Mouse (Mus musculus): ENCODE data around the gene Gtf2f2. TPM values are rescaled to one million over a fixed set of nuclear protein-coding genes. Genes with fewer than 3 reads are reported as not detected.

Gtf2f2 gene
- polyA plus RNA-seq, 1 experiment from 2014 or later, result 40.3 TPM

DNA sequence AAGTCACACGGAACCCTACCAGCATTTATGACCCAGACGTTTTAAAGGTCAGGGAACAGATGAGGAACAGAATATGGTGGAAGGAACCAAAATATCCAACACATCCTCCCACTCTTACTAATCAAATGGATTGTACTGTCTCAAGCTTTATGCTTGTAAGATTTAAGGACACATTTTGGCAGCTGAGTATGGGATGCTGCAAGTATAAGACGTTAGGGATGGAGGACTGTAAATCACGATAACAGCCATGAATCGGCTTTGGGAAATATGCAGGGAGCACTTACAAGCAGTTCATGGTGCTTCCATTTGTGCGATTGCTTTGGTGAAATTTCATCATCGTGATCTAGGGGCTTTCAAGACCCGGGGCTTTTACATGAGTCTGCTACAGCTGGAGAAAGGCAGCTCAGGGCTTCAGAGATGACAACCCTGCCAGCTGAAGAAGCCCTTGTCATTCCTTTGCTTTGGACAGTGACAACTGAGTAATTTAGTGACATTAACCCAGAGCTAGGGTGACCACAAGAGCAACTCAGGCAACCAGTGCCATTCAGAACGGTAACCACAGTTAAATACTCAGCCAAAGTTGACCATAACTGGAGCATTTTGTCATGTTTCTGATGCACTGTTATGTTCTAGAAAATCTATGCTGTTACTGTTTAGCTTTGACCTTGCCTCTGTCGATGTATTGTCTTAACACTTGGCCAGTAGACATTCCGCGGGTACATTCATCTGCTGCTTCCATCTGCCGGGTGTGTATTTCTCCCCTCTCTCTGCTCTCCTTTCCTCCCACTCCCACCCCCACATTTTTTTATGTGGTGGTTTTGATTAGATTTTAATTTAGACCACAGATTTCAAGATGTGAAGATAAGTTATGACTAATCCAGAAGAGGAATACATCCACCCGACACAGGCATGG lies 32.8 kb upstream of the Gtf2f2 start:
- Histone ChIP-seq H3K27ac (no peak overlapping the region), H3K36me3 (ENCODE audit: insufficient read depth, low read length) (no peaks in the 10 kb centered on the region), H3K4me1 (replicated peaks; ENCODE audit: insufficient read depth, low read length) (peaks cover 3% of the 10 kb centered on the region; the same call in 1 of the 2 replicates), H3K27me3 (ENCODE audit: insufficient read depth, low read length) (no peaks in the 10 kb centered on the region), H3K9me3 (replicated peaks; ENCODE audit: low read length) (no peaks in the 10 kb centered on the region), H3K9ac (ENCODE audit: low read depth, low read length) (no peak overlapping the region), H3K4me2 (ENCODE audit: low read length) (no peak overlapping the region), H3K4me3 (replicated peaks; ENCODE audit: low read depth, low read length) (no peak overlapping the region)
- WGBS, result 41% methylated on average over 14 of the region's 14 CpGs
- ATAC-seq (replicated peaks; ENCODE audit: low FRiP score, low read depth) (no peak), DNase-seq (ENCODE audit: low spot score) (peak; percentile 70)
- no peak for TF ChIP-seq CTCF (IDR thresholded peaks at IDR 0.05; ENCODE audit: low read depth)

DNA sequence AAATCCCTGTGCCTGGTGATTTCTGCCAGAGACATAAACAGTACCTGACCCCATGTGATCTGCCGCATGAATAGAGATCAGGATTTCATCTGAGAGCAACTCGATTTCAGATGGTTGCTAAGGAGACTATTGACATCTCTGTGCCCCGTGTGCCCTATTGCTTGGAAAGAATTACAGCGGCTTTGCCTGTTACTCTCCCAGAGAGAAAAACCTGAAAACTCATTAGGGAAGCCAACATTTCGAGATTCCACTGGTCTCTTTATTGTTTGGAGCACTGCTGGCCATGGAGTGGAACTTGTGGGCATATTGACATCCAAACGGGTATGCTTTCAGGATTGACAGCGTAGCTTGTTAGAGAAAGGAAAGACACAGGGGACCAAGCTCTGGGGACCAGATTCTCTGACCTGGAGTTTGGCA lies 22.6 kb upstream of the Gtf2f2 start:
- Histone ChIP-seq H3K4me2 (ENCODE audit: low read length) (no peak overlapping the region), H3K27ac (no peak overlapping the region), H3K27me3 (ENCODE audit: insufficient read depth, low read length) (no peaks in the 10 kb centered on the region), H3K9me3 (replicated peaks; ENCODE audit: low read length) (no peaks in the 10 kb centered on the region), H3K9ac (ENCODE audit: low read depth, low read length) (no peak overlapping the region), H3K4me3 (replicated peaks; ENCODE audit: low read depth, low read length) (no peak overlapping the region), H3K36me3 (ENCODE audit: insufficient read depth, low read length) (no peaks in the 10 kb centered on the region), H3K4me1 (replicated peaks; ENCODE audit: insufficient read depth, low read length) (no peaks in the 10 kb centered on the region)
- TF ChIP-seq CTCF (IDR thresholded peaks at IDR 0.05; ENCODE audit: low read depth), result no peak
- 30% methylated on average over 7 of the region's 7 CpGs for WGBS
- no peak for DNase-seq (ENCODE audit: low spot score)
- ATAC-seq (replicated peaks; ENCODE audit: low FRiP score, low read depth), result no peak

DNA sequence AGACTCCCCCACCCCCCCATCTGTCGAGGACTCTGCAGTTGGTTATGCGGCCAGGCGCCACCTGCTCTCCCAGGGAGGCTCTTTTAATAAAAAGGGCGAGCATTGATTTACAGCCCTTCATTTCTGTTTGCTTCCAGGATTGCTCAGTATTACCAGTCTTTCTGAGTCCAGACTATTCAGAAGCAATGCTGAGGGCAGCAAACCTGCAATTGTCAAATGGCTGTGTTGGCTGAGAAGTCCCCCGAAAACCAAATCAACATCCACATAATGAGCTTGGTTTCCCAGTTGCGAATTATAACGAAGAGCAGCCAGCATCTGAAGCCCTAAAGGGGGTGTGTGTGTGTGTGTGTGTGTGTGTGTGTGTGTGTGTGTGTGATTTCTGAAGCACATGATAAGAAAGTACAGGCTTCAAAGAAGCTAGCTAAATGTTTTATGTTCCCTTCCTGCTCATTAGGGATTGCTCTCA lies 22.0 kb upstream of the Gtf2f2 start:
- H3K27me3 ChIP-seq (ENCODE audit: insufficient read depth, low read length), result no peaks in the 10 kb centered on the region
- H3K9ac ChIP-seq (ENCODE audit: low read depth, low read length), result no peak overlapping the region
- no peak overlapping the region for H3K27ac ChIP-seq
- no peaks in the 10 kb centered on the region for H3K36me3 ChIP-seq (ENCODE audit: insufficient read depth, low read length)
- TF ChIP-seq CTCF (IDR thresholded peaks at IDR 0.05; ENCODE audit: low read depth), result no peak
- H3K9me3 ChIP-seq (replicated peaks; ENCODE audit: low read length), result no peaks in the 10 kb centered on the region
- no peak overlapping the region for H3K4me2 ChIP-seq (ENCODE audit: low read length)
- ATAC-seq (replicated peaks; ENCODE audit: low FRiP score, low read depth), result no peak
- no peak for DNase-seq (ENCODE audit: low spot score)
- 44% methylated on average over 7 of the region's 7 CpGs for WGBS
- H3K4me1 ChIP-seq (replicated peaks; ENCODE audit: insufficient read depth, low read length), result no peaks in the 10 kb centered on the region
- H3K4me3 ChIP-seq (replicated peaks; ENCODE audit: low read depth, low read length), result no peak overlapping the region

DNA sequence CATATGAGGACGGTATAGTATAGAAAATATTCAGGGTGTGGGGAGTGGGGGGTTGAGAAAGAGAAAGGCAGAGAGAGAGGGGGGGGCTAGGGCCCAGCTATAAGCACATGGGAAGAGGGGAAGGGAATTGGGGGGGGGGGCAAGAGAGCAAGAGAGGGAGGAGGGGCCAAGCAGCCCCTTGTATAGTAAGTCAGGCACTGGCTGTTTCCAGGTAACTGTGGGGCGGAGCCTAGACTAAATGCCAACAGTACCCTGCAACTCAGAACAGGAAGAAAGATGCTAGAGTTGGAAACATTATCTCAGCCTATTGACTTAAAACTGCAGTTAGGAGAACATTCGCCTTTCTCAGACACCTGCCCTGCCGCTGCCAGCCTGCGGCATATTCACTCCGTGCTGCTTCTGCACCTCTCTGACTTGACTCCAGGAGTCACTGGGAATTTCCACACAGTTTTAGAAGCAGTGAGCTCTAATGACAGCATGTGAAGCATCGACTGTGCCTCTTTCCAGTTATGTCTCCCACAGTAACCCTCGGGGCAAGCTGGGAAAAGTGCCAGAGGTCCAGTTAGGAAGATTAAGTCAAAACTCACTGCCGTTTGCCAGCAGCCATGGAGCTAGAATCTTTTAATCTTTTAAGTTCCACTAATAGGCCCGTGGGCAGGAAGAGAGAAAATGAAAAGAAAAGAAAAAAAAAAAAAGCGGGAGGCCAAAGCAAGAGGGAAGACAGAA lies 20.6 kb upstream of the Gtf2f2 start:
- 56% methylated on average over 11 of the region's 11 CpGs for WGBS

DNA sequence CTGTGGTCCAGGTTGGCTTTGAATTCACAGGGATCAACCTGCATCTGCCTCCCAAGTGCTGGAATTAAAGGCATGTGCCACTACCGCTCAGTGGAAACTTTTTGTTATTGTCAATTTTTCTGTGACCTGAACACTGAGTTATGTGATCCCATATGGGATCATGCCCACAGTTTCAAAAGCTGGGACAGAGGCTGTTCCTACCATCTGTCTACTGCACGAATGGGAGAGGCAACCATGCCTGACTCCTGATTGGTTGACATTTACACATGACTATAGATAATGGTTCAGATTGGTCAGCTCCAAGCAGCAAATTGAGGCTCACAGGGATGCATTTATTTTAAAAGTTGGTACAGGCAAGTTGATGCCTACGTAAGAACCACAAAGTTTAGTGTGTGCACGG lies 14.0 kb upstream of the Gtf2f2 start:
- no peak overlapping the region for H3K27ac ChIP-seq
- H3K36me3 ChIP-seq (ENCODE audit: insufficient read depth, low read length), result no peaks in the 10 kb centered on the region
- no peak overlapping the region for H3K9ac ChIP-seq (ENCODE audit: low read depth, low read length)
- H3K9me3 ChIP-seq (replicated peaks; ENCODE audit: low read length), result no peaks in the 10 kb centered on the region
- no peaks in the 10 kb centered on the region for H3K4me1 ChIP-seq (replicated peaks; ENCODE audit: insufficient read depth, low read length)
- H3K27me3 ChIP-seq (ENCODE audit: insufficient read depth, low read length), result no peaks in the 10 kb centered on the region
- H3K4me2 ChIP-seq (ENCODE audit: low read length), result no peak overlapping the region
- WGBS, result 88% methylated on average over 4 of the region's 4 CpGs
- DNase-seq (ENCODE audit: low spot score) (no peak), ATAC-seq (replicated peaks; ENCODE audit: low FRiP score, low read depth) (no peak)
- H3K4me3 ChIP-seq (replicated peaks; ENCODE audit: low read depth, low read length), result no peak overlapping the region
- TF ChIP-seq CTCF (IDR thresholded peaks at IDR 0.05; ENCODE audit: low read depth), result no peak

More for the DNA sequence above, 20.6 kb upstream of the Gtf2f2 start:
- no peak for TF ChIP-seq CTCF (IDR thresholded peaks at IDR 0.05; ENCODE audit: low read depth)
- Histone ChIP-seq H3K4me3 (replicated peaks; ENCODE audit: low read depth, low read length) (no peak overlapping the region), H3K9me3 (replicated peaks; ENCODE audit: low read length) (no peaks in the 10 kb centered on the region), H3K27ac (no peak overlapping the region), H3K36me3 (ENCODE audit: insufficient read depth, low read length) (no peaks in the 10 kb centered on the region), H3K4me1 (replicated peaks; ENCODE audit: insufficient read depth, low read length) (no peaks in the 10 kb centered on the region), H3K9ac (ENCODE audit: low read depth, low read length) (no peak overlapping the region), H3K27me3 (ENCODE audit: insufficient read depth, low read length) (no peaks in the 10 kb centered on the region), H3K4me2 (ENCODE audit: low read length) (no peak overlapping the region)
- ATAC-seq (replicated peaks; ENCODE audit: low FRiP score, low read depth) (no peak), DNase-seq (ENCODE audit: low spot score) (no peak)

DNA sequence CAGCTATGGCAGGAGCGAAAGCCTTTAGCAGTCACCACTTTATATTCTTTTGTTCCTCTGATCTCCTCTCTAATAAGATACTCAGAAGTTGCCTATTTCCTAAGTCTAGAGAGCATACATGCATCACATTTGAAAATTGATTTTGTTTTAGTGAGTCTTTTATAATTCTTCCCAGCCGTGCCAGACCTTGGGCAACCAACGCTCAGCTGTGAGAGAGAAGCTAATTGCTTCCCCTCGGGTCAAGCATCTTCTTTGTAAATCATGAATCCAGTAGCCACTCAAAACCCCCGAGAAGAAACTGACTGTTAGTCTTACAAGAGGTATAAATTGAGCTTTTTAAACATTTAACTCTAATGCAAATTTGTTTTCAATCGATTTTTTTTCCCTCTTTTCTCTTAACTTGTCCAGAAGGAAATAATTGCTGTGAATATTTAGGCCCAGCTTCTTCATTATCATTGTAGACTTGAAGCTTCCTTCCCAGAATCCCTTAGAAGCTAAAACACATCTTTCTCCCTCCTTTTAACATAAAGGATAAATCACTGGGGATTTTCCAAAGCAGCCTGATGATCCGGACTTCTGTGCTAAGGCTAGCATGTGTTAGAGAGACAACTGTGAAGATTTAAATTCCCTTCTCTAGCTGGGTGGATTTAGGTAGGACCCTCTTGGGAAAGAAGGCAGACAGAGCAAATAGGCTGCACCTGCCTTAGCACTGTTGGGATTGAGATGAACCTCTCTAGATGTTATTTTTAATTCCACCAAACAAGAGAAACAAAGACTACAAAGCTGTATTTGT lies 10.5 kb upstream of the Gtf2f2 start:
- Histone ChIP-seq H3K36me3 (ENCODE audit: insufficient read depth, low read length) (no peaks in the 10 kb centered on the region), H3K4me1 (replicated peaks; ENCODE audit: insufficient read depth, low read length) (no peaks in the 10 kb centered on the region), H3K9me3 (replicated peaks; ENCODE audit: low read length) (no peaks in the 10 kb centered on the region), H3K9ac (ENCODE audit: low read depth, low read length) (no peak overlapping the region), H3K27me3 (ENCODE audit: insufficient read depth, low read length) (no peaks in the 10 kb centered on the region), H3K27ac (no peak overlapping the region), H3K4me2 (ENCODE audit: low read length) (no peak overlapping the region), H3K4me3 (replicated peaks; ENCODE audit: low read depth, low read length) (no peak overlapping the region)
- 65% methylated on average over 7 of the region's 7 CpGs for WGBS
- DNase-seq (ENCODE audit: low spot score), result no peak
- no peak for ATAC-seq (replicated peaks; ENCODE audit: low FRiP score, low read depth)
- no peak for TF ChIP-seq CTCF (IDR thresholded peaks at IDR 0.05; ENCODE audit: low read depth)

All from kidney, postnatal 0 days (tissue).